Mouse (Mus musculus) liver, postnatal 0 days (tissue): Measurements from ENCODE around the gene Wfdc15a. TPM values are rescaled to one million over a fixed set of nuclear protein-coding genes. Genes with fewer than 3 reads are reported as not detected.

Experiments used
- ATAC-seq: fragments of 200-750 bp; cut with Nextera tagmentation; 2 replicates; pipeline ENCODE4 v1.8.0; 2017; ENCODE audit warnings: mild to moderate bottlenecking, moderate library complexity
- DNase-seq: peaks from one replicate; pipeline ENCODE4 v3.0.0-alpha.2; 2016
- H3K27ac ChIP-seq: fragments of 300-500 bp; sonication (generic); 2 replicates; pipeline ENCODE4 v1.5.1; 2014; ENCODE audit warnings: antibody characterized with exemption, moderate library complexity, mild to moderate bottlenecking, low read depth
- H3K27me3 ChIP-seq: fragments of 300-500 bp; sonication (generic); 2 replicates; pipeline ENCODE4 v1.6.1; 2014; ENCODE audit warnings: low read length, control low read depth, mixed read lengths; ENCODE audit not compliant: insufficient read depth
- H3K36me3 ChIP-seq: fragments of 300-500 bp; sonication (generic); replicated peaks from 2 replicates; pipeline ENCODE4 v1.6.1; 2014; ENCODE audit warnings: mild to moderate bottlenecking, control low read depth, low read length, moderate library complexity, mixed read lengths; ENCODE audit not compliant: insufficient read depth
- H3K4me1 ChIP-seq: fragments of 300-500 bp; sonication (generic); 2 replicates; pipeline ENCODE4 v1.6.1; 2014; ENCODE audit warnings: antibody characterized with exemption, mild to moderate bottlenecking, control low read depth; ENCODE audit not compliant: insufficient read depth
- H3K4me2 ChIP-seq: fragments of 300-500 bp; sonication (generic); 2 replicates; pipeline ENCODE4 v1.6.1; 2014; ENCODE audit warnings: low read depth, mild to moderate bottlenecking, low read length, moderate library complexity, mixed read lengths
- H3K4me3 ChIP-seq: fragments of 300-500 bp; sonication (generic); 2 replicates; pipeline ENCODE4 v1.5.1; 2014; ENCODE audit warnings: low read depth, low read length
- H3K9ac ChIP-seq: fragments of 300-500 bp; sonication (generic); replicated peaks from 2 replicates; pipeline ENCODE4 v1.6.1; 2014; ENCODE audit warnings: mild to moderate bottlenecking, moderate library complexity
- H3K9me3 ChIP-seq: fragments of 300-500 bp; sonication (generic); 2 replicates; pipeline ENCODE4 v1.6.1; 2016; ENCODE audit warnings: mild to moderate bottlenecking, control low read depth, low read length, mixed read lengths
- CTCF ChIP-seq: sonication (generic); IDR thresholded peaks from 2 replicates; pipeline ENCODE4 v1.5.1; 2016; ENCODE audit warnings: antibody characterized with exemption, low read depth
- EP300 ChIP-seq: IDR thresholded peaks from 2 replicates; pipeline ENCODE4 v1.6.1; 2016; ENCODE audit warnings: antibody characterized with exemption, low read depth, mild to moderate bottlenecking
- WGBS: fragments of 180-500 bp; shearing (Covaris S2); extraction: QIAGEN DNeasy Blood & Tissue Kit; methylation state at CpG from one replicate; pipeline ENCODE4 v1.1.7; 2014; ENCODE audit not compliant: insufficient replicate concordance; 5-methylcytosine and 5-hydroxymethylcytosine counted together
- polyA plus RNA-seq: library from polyadenylated mRNA; unstranded; fragments of >200 nt; fragmentation: Nextera tagmentation; extraction: Ambion mirVana; gene quantifications from 2 replicates; pipeline ENCODE4 v1.2.1, GENCODE M21; 2015

Wfdc15a gene
- polyA plus RNA-seq, 1 experiment from 2014 or later: not detected

DNA sequence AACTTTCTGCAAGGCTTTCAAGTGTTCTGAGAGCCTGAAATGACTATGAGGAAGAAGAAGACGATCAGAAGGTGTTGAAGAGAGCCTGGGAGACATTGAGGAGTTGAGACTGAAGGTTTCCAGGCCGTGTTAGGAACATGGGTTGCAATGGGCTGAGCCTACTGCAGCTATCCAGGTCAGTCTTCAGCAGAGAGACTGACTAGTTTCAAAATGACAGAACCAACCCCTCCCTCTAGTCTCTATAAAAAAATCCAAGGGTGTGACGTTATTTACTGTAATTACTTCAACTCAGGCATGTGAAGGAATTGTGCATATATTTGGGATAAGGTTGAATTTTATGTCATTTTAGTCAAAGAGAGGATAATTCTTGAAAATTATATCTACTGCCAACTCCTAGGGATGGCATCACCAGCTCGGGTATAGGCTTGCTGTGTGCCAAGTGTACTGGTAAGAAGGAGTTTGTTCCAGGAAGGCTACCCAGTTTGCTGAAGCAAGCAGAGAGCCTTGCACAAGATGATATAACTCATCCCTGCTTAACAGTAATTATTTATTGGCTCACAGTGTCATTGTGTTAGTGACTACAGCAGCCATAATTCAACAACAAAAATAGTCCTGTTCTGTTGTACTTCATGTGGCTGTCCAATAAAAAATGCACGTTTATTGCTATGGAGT lies 4.8 kb downstream of the Wfdc15a start:
- Histone ChIP-seq H3K4me2 (no peak overlapping the region), H3K4me3 (no peak overlapping the region), H3K9ac (no peak overlapping the region), H3K27me3 (no peaks in the 10 kb centered on the region), H3K9me3 (no peaks in the 10 kb centered on the region), H3K36me3 (no peaks in the 10 kb centered on the region), H3K27ac (no peak overlapping the region), H3K4me1 (no peaks in the 10 kb centered on the region)
- ATAC-seq: no peak
- TF ChIP-seq CTCF: no peak
- TF ChIP-seq EP300: no peak
- WGBS: 65% methylated on average over 5 of the region's 5 CpGs
- no peak for DNase-seq

DNA sequence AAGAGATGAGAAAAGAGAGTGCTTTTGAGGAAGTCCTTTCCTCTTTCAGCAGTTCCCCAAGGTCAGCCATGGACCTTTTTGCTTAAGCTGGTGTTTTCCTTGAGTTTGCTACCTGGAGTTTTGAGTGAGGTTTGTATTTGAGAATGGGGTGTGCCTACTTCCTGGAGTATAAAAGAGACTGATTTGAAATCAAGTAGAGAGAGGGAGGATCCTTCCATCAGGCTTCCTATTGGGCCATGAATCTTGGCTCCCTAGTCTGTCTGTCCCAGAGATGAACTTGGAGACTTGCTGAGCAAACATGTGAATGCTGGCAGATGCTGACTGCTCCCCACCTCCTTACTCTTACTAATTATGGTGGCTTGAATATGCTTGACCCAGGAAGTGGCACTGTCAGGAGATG lies 7.7 kb downstream of the Wfdc15a start:
- DNase-seq: no peak
- Histone ChIP-seq H3K36me3 (no peaks in the 10 kb centered on the region), H3K4me2 (no peak overlapping the region), H3K27me3 (no peaks in the 10 kb centered on the region), H3K9me3 (no peaks in the 10 kb centered on the region), H3K27ac (no peak overlapping the region), H3K4me1 (no peaks in the 10 kb centered on the region), H3K4me3 (no peak overlapping the region), H3K9ac (no peak overlapping the region)
- TF ChIP-seq EP300 (no peak), CTCF (no peak)
- no peak for ATAC-seq

DNA sequence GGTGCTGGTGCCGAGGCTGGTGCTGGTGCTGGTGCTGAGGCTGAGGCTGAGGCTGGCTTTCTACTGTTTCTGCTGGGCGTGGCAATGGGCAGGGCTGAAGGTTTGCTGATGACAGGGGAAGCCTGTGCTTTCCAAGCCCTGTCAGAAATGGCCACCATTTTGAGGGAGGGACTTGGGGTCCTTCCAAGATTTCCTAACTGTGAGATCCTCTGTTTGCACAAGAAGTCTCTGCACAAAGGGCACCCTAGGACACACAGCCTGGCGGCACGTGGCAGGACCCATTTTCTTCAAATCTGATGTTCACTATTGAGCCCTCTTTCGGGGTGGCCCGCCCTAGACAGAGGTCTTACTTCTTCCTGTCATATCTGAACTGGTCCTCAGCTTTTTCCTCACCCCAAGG lies 9.4 kb downstream of the Wfdc15a start, which contains the start of gene Wfdc12:
Gene Wfdc12 (minus strand): TSS at position 33 of the 400 bp plus-strand sequence.
- WGBS: 69% methylated on average over 6 of the region's 6 CpGs
- Histone ChIP-seq H3K4me1 (no peaks in the 10 kb centered on the region), H3K9ac (no peak within 1 kb of the TSS), H3K27me3 (no peaks in the 10 kb centered on the region), H3K4me3 (no peak within 1 kb of the TSS), H3K4me2 (no peak within 1 kb of the TSS), H3K9me3 (no peaks in the 10 kb centered on the region), H3K36me3 (no peaks in the 10 kb centered on the region), H3K27ac (no peak within 1 kb of the TSS)
- TF ChIP-seq CTCF (no peak), EP300 (no peak)
- ATAC-seq: peak; percentile 56
- DNase-seq: peak; percentile 24

- Histone ChIP-seq H3K4me2 (no peak overlapping the region), H3K27ac (no peak overlapping the region), H3K9me3 (no peaks in the 10 kb centered on the region), H3K9ac (no peak overlapping the region), H3K27me3 (no peaks in the 10 kb centered on the region), H3K4me3 (no peak overlapping the region), H3K36me3 (no peaks in the 10 kb centered on the region), H3K4me1 (no peaks in the 10 kb centered on the region)
- DNase-seq: no peak
- ATAC-seq: no peak
- TF ChIP-seq EP300 (no peak), CTCF (peak; percentile 70)
- 25% methylated on average over 5 of the region's 5 CpGs for WGBS
Measured at GRCm38 (mm10) chr2:164188722-164189121, 11.2 kb downstream of the Wfdc15a start.

GRCm38 (mm10) chr2:164184145-164184719 lies 15.7 kb downstream of the Wfdc15a start:
- H3K27ac ChIP-seq: no peak overlapping the region
- H3K27me3 ChIP-seq: no peaks in the 10 kb centered on the region
- no peak overlapping the region for H3K9ac ChIP-seq
- H3K36me3 ChIP-seq: no peaks in the 10 kb centered on the region
- DNase-seq: no peak
- TF ChIP-seq EP300: no peak
- no peak for TF ChIP-seq CTCF
- no peak overlapping the region for H3K4me3 ChIP-seq
- no peaks in the 10 kb centered on the region for H3K9me3 ChIP-seq
- WGBS: 37% methylated on average over 9 of the region's 9 CpGs
- no peak for ATAC-seq
- H3K4me1 ChIP-seq: no peaks in the 10 kb centered on the region
- H3K4me2 ChIP-seq: no peak overlapping the region

- H3K4me3 ChIP-seq: no peak overlapping the region
- ATAC-seq (no peak), DNase-seq (no peak)
- H3K4me1 ChIP-seq: no peaks in the 10 kb centered on the region
- H3K27me3 ChIP-seq: no peaks in the 10 kb centered on the region
- H3K9me3 ChIP-seq: no peaks in the 10 kb centered on the region
- TF ChIP-seq CTCF: no peak
- TF ChIP-seq EP300: no peak
- WGBS: 66% methylated on average over 9 of the region's 9 CpGs
- no peak overlapping the region for H3K27ac ChIP-seq
- no peak overlapping the region for H3K4me2 ChIP-seq
- no peaks in the 10 kb centered on the region for H3K36me3 ChIP-seq
- no peak overlapping the region for H3K9ac ChIP-seq
Measured at GRCm38 (mm10) chr2:164183340-164183739, 16.6 kb downstream of the Wfdc15a start.
